Mouse (Mus musculus): ENCODE measurements around the gene Tbc1d2.

DNA sequence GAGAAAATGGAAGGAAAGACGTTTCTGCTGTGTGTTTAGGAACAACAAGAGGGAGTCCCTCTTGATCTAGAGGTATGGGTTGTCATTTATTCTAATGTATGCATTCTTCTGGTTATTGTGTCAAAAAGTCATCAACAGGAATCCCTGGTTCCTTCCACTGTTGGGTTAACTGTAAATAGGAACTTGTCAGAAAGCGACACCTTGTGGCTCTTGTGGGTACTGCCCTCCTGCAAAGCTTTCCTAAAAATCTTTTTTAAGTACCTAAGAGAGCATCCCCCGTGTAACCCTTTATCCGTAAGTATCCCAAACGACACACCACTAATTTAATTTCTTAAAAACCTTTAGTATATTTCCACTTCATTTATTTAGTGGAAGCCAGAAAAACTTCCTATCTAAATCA, 7.1 kb upstream of the Tbc1d2 start:
- TF ChIP-seq CTCF (conservative IDR thresholded peaks at IDR 0.05; ENCODE audit: insufficient read depth, insufficient read length, low read depth, low read length) (peak; percentile 46), POLR2A (IDR thresholded peaks at IDR 0.05; ENCODE audit: low read depth, low read length) (no peak)
